Mouse (Mus musculus): Measurements from ENCODE around the gene Zbtb9. TPM values are rescaled to one million over a fixed set of nuclear protein-coding genes. Genes with fewer than 3 reads are reported as not detected.
A peak's percentile ranks its signal among the peaks of the same experiment; 100 is the strongest.

Zbtb9 gene
- polyA plus RNA-seq, 1 experiment from 2014 or later, result 20.1 TPM

- no peaks in the 10 kb centered on the region for H3K9me3 ChIP-seq
- peaks cover 82% of the 10 kb centered on the region for H3K4me1 ChIP-seq
- H3K27me3 ChIP-seq (replicated peaks; ENCODE audit: low read depth, poor library complexity, severe bottlenecking), result peaks cover 33% of the 10 kb centered on the region
- H3K36me3 ChIP-seq (replicated peaks), result peaks cover 22% of the 10 kb centered on the region
- peak overlapping the region; percentile 88 for H3K27ac ChIP-seq (replicated peaks)
- WGBS, result 36% methylated on average over 7 of the region's 7 CpGs
- H3K4me3 ChIP-seq, result peak overlapping the region; percentile 77
- no peak for DNase-seq (ENCODE audit: low spot score)
Observed at GRCm38 (mm10) chr17:26950560-26951288, 22.2 kb upstream of the Zbtb9 start.

GRCm38 (mm10) chr17:26951406-26951805, 21.6 kb upstream of the Zbtb9 start:
- WGBS, result 0% methylated on average over 11 of the region's 11 CpGs
- Histone ChIP-seq H3K4me1 (peaks cover 75% of the 10 kb centered on the region), H3K27me3 (replicated peaks; ENCODE audit: low read depth, poor library complexity, severe bottlenecking) (peaks cover 28% of the 10 kb centered on the region), H3K27ac (replicated peaks) (peak overlapping the region; percentile 88), H3K9me3 (no peaks in the 10 kb centered on the region), H3K36me3 (replicated peaks) (peaks cover 29% of the 10 kb centered on the region), H3K4me3 (peak overlapping the region; percentile 77)
- DNase-seq (ENCODE audit: low spot score), result peak; percentile 94

GRCm38 (mm10) chr17:26951952-26952877, 20.8 kb upstream of the Zbtb9 start:
- Histone ChIP-seq H3K27ac (replicated peaks) (peak overlapping the region; percentile 88), H3K4me3 (peak overlapping the region; percentile 77), H3K27me3 (replicated peaks; ENCODE audit: low read depth, poor library complexity, severe bottlenecking) (peaks cover 24% of the 10 kb centered on the region), H3K4me1 (peaks cover 67% of the 10 kb centered on the region), H3K36me3 (replicated peaks) (peaks cover 37% of the 10 kb centered on the region), H3K9me3 (no peaks in the 10 kb centered on the region)
- DNase-seq (ENCODE audit: low spot score), result peak; percentile 51
- WGBS, result 1% methylated on average over 23 of the region's 23 CpGs

- Histone ChIP-seq H3K9me3 (no peaks in the 10 kb centered on the region), H3K4me3 (peak overlapping the region; percentile 77), H3K36me3 (replicated peaks) (peaks cover 47% of the 10 kb centered on the region), H3K27ac (replicated peaks) (peak overlapping the region; percentile 88), H3K4me1 (peaks cover 59% of the 10 kb centered on the region), H3K27me3 (replicated peaks; ENCODE audit: low read depth, poor library complexity, severe bottlenecking) (peaks cover 18% of the 10 kb centered on the region)
- no peak for DNase-seq (ENCODE audit: low spot score)
- 22% methylated on average over 6 of the region's 6 CpGs for WGBS
Observed at GRCm38 (mm10) chr17:26953201-26953600, 19.8 kb upstream of the Zbtb9 start.

GRCm38 (mm10) chr17:26953726-26954125, 19.2 kb upstream of the Zbtb9 start:
- Histone ChIP-seq H3K4me3 (peak overlapping the region; percentile 77), H3K27ac (replicated peaks) (peak overlapping the region; percentile 88), H3K9me3 (no peaks in the 10 kb centered on the region), H3K27me3 (replicated peaks; ENCODE audit: low read depth, poor library complexity, severe bottlenecking) (peaks cover 18% of the 10 kb centered on the region), H3K36me3 (replicated peaks) (peaks cover 52% of the 10 kb centered on the region), H3K4me1 (peaks cover 54% of the 10 kb centered on the region)
- no peak for DNase-seq (ENCODE audit: low spot score)
- WGBS, result 15% methylated on average over 15 of the region's 16 CpGs

GRCm38 (mm10) chr17:26956309-26956708, 16.7 kb upstream of the Zbtb9 start:
- Histone ChIP-seq H3K36me3 (replicated peaks) (peaks cover 78% of the 10 kb centered on the region), H3K9me3 (no peaks in the 10 kb centered on the region), H3K27me3 (replicated peaks; ENCODE audit: low read depth, poor library complexity, severe bottlenecking) (peaks cover 18% of the 10 kb centered on the region), H3K4me3 (no peak overlapping the region), H3K27ac (replicated peaks) (no peak overlapping the region), H3K4me1 (peaks cover 28% of the 10 kb centered on the region)
- WGBS, result 88% methylated on average over 5 of the region's 5 CpGs
- DNase-seq (ENCODE audit: low spot score), result no peak

GRCm38 (mm10) chr17:26956895-26957294, 16.1 kb upstream of the Zbtb9 start:
- H3K4me3 ChIP-seq, result 0 out of 2 replicates have a peak overlapping the region, but pooled peaks have one; percentile 11
- 94% methylated on average over 18 of the region's 18 CpGs for WGBS

GRCm38 (mm10) chr17:26957872-26958271, 15.1 kb upstream of the Zbtb9 start:
- no peaks in the 10 kb centered on the region for H3K9me3 ChIP-seq
- H3K27me3 ChIP-seq (replicated peaks; ENCODE audit: low read depth, poor library complexity, severe bottlenecking), result peaks cover 10% of the 10 kb centered on the region
- 96% methylated on average over 5 of the region's 5 CpGs for WGBS
- DNase-seq (ENCODE audit: low spot score), result no peak
- peaks cover 12% of the 10 kb centered on the region for H3K4me1 ChIP-seq
- H3K36me3 ChIP-seq (replicated peaks), result peaks cover 91% of the 10 kb centered on the region
- no peak overlapping the region for H3K4me3 ChIP-seq
- H3K27ac ChIP-seq (replicated peaks), result no peak overlapping the region

More at GRCm38 (mm10) chr17:26956895-26957294, 16.1 kb upstream of the Zbtb9 start:
- no peak for DNase-seq (ENCODE audit: low spot score)
- Histone ChIP-seq H3K36me3 (replicated peaks) (peaks cover 84% of the 10 kb centered on the region), H3K4me1 (peaks cover 22% of the 10 kb centered on the region), H3K27me3 (replicated peaks; ENCODE audit: low read depth, poor library complexity, severe bottlenecking) (peaks cover 18% of the 10 kb centered on the region), H3K9me3 (no peaks in the 10 kb centered on the region), H3K27ac (replicated peaks) (no peak overlapping the region)

GRCm38 (mm10) chr17:26958880-26959279, 14.1 kb upstream of the Zbtb9 start:
- Histone ChIP-seq H3K4me3 (no peak overlapping the region), H3K36me3 (replicated peaks) (peaks cover 93% of the 10 kb centered on the region), H3K9me3 (no peaks in the 10 kb centered on the region), H3K27me3 (replicated peaks; ENCODE audit: low read depth, poor library complexity, severe bottlenecking) (no peaks in the 10 kb centered on the region), H3K4me1 (peaks cover 2% of the 10 kb centered on the region), H3K27ac (replicated peaks) (no peak overlapping the region)
- no peak for DNase-seq (ENCODE audit: low spot score)
- 53% methylated on average over 5 of the region's 5 CpGs for WGBS

- Histone ChIP-seq H3K27me3 (replicated peaks; ENCODE audit: low read depth, poor library complexity, severe bottlenecking) (no peaks in the 10 kb centered on the region), H3K4me3 (no peak overlapping the region), H3K4me1 (no peaks in the 10 kb centered on the region), H3K36me3 (replicated peaks) (peaks cover 99% of the 10 kb centered on the region), H3K27ac (replicated peaks) (no peak overlapping the region), H3K9me3 (no peaks in the 10 kb centered on the region)
- WGBS, result 96% methylated on average over 4 of the region's 4 CpGs
- no peak for DNase-seq (ENCODE audit: low spot score)
Observed at GRCm38 (mm10) chr17:26959815-26960214, 13.2 kb upstream of the Zbtb9 start.

- H3K4me3 ChIP-seq, result no peak overlapping the region
Observed at GRCm38 (mm10) chr17:26961572-26962240, 11.3 kb upstream of the Zbtb9 start.

GRCm38 (mm10) chr17:26966993-26967392, 6.0 kb upstream of the Zbtb9 start:
- H3K4me1 ChIP-seq, result peaks cover 18% of the 10 kb centered on the region
- no peak overlapping the region for H3K4me3 ChIP-seq
- no peak overlapping the region for H3K27ac ChIP-seq (replicated peaks)
- WGBS, result 89% methylated on average over 11 of the region's 11 CpGs
- H3K9me3 ChIP-seq, result no peaks in the 10 kb centered on the region
- H3K27me3 ChIP-seq (replicated peaks; ENCODE audit: low read depth, poor library complexity, severe bottlenecking), result no peaks in the 10 kb centered on the region
- peaks cover 91% of the 10 kb centered on the region for H3K36me3 ChIP-seq (replicated peaks)
- DNase-seq (ENCODE audit: low spot score), result no peak

More at GRCm38 (mm10) chr17:26961572-26962240, 11.3 kb upstream of the Zbtb9 start:
- 93% methylated on average over 21 of the region's 21 CpGs for WGBS
- DNase-seq (ENCODE audit: low spot score), result no peak
- peak overlapping the region; percentile 19; the same call in 1 of the 2 replicates for H3K27ac ChIP-seq (replicated peaks)
- H3K9me3 ChIP-seq, result no peaks in the 10 kb centered on the region
- no peaks in the 10 kb centered on the region for H3K4me1 ChIP-seq
- H3K36me3 ChIP-seq (replicated peaks), result peaks cover 99% of the 10 kb centered on the region
- H3K27me3 ChIP-seq (replicated peaks; ENCODE audit: low read depth, poor library complexity, severe bottlenecking), result no peaks in the 10 kb centered on the region

Data from embryonic facial prominence, embryonic 10.5 days (tissue).